Mouse (Mus musculus) urinary bladder, adult 18-20 months (tissue): Measurements from ENCODE around the gene Erg28.

Experiments used
- DNase-seq, 2 experiments: peaks; one replicate each; pipeline ENCODE4 v3.0.0; 2022; ENCODE audit warnings: low spot score in 2 of 2, mixed read lengths in 2 of 2

The Erg28 gene

GRCm38 (mm10) chr12:85824438-85825264 is at the start of gene Erg28, which contains the start of gene Ttll5:
Gene Erg28, minus strand, starts transcription at chr12:85824550.
Gene Ttll5, plus strand, starts transcription at chr12:85824659.
- DNase-seq, result peak; percentile 91 to 95

GRCm38 (mm10) chr12:85869423-85869822 is 45.1 kb upstream of the Erg28 start:
- DNase-seq, result peak; percentile 22 to 37

- no peak for DNase-seq
These were observed 42.8 kb upstream of the Erg28 start for GRCm38 (mm10) chr12:85867125-85867524.

- DNase-seq, result no peak
These were observed 42.3 kb upstream of the Erg28 start for GRCm38 (mm10) chr12:85866624-85867023.

GRCm38 (mm10) chr12:85865526-85865925 is 41.2 kb upstream of the Erg28 start:
- DNase-seq, result no peak

- peak in 1 of 2 experiments; percentile 2 for DNase-seq
These were observed 38.2 kb upstream of the Erg28 start for GRCm38 (mm10) chr12:85862514-85862913.

- peak in 1 of 2 experiments; percentile 25 for DNase-seq
These were observed 35.3 kb upstream of the Erg28 start for GRCm38 (mm10) chr12:85859511-85860189.

GRCm38 (mm10) chr12:85859111-85859510 is 34.8 kb upstream of the Erg28 start:
- no peak for DNase-seq

GRCm38 (mm10) chr12:85857300-85857699 is 33.0 kb upstream of the Erg28 start:
- DNase-seq, result no peak

GRCm38 (mm10) chr12:85854271-85854670 is 29.9 kb upstream of the Erg28 start:
- DNase-seq, result no peak

- DNase-seq, result no peak
These were observed 29.5 kb upstream of the Erg28 start for GRCm38 (mm10) chr12:85853836-85854235.

- DNase-seq, result no peak
These were observed 26.3 kb upstream of the Erg28 start for GRCm38 (mm10) chr12:85850661-85851060.

- peak in 1 of 2 experiments; percentile 31 for DNase-seq
These were observed 24.0 kb upstream of the Erg28 start for GRCm38 (mm10) chr12:85848164-85848958.

GRCm38 (mm10) chr12:85839371-85840000 is 15.1 kb upstream of the Erg28 start:
- no peak for DNase-seq

GRCm38 (mm10) chr12:85837765-85838164 is 13.4 kb upstream of the Erg28 start:
- no peak for DNase-seq

- no peak for DNase-seq
These were observed 10.2 kb upstream of the Erg28 start for GRCm38 (mm10) chr12:85834543-85834942.

GRCm38 (mm10) chr12:85830691-85831090 is 6.3 kb upstream of the Erg28 start:
- no peak for DNase-seq

- DNase-seq, result no peak
These were observed 5.5 kb upstream of the Erg28 start for GRCm38 (mm10) chr12:85829866-85830265.

GRCm38 (mm10) chr12:85828856-85829255 is 4.5 kb upstream of the Erg28 start:
- no peak for DNase-seq

GRCm38 (mm10) chr12:85825822-85826221 is 1.5 kb upstream of the Erg28 start:
- no peak for DNase-seq

- DNase-seq, result no peak
These were observed 1.0 kb upstream of the Erg28 start for GRCm38 (mm10) chr12:85825361-85825760.

- DNase-seq, result no peak
These were observed 2.3 kb downstream of the Erg28 start for GRCm38 (mm10) chr12:85822051-85822450.
